Mouse (Mus musculus): ENCODE measurements at regions not wholly inside any gene's neighbourhood (a gene's known extent, or its start where the extent isn't known, plus 50 kb on each side); places are given as distances from the start of the nearest gene placed in this dataset.

GRCm38 (mm10) chr6:103826042-103826441 is 315.7 kb downstream of the Chl1 start:
- TF ChIP-seq POLR2A (IDR thresholded peaks at IDR 0.05; ENCODE audit: borderline replicate concordance, extremely low read depth, insufficient read depth, insufficient read length, poor library complexity, severe bottlenecking) (no peak), CTCF (IDR thresholded peaks at IDR 0.05; ENCODE audit: borderline replicate concordance, extremely low read depth, insufficient read depth, insufficient read length) (no peak)

Data from brain, embryonic 14.5 days (tissue).